ENCODE assay signal across 15 mouse cellular contexts in the genomic region with DNA sequence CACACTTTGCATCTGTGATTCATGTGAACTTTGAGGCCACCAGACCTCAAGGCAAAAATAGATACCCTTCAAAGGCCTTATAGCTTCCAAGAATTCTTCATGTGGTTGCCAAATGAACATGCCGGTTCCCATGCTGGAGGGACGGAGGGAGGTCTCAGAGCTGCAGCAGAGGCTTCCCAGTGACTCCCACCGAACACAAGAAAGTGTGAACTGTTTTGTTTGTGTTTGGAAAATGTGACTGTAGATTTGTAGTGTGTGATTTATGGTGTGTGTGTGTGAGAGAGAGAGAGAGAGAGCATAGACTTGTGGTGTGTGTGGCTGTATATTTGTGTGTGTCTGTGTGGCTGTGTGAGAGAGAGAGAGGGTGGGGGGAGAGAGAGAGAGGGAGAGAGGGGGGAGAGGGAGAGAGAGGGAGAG.
A peak's percentile ranks its signal among the peaks of the same experiment; 100 is the strongest.
DNase-seq lines count a peak whose midpoint lies in the region; ATAC-seq lines count a peak whose summit lies in the region.
"Had no signal": no experiment of that assay in that cellular context is flagged by ENCODE, and none has a peak within 500 bp of the region (broad histone marks: within the 10 kb centered on the region; RNA-seq: fewer than 3 reads in every experiment).

No protein-coding gene starts in this region.

- DNase-seq in Muller cell, postnatal 12 days (ENCODE audit: inconsistent ontology term), result peak; percentile 74
- DNase-seq in brain, adult 2 months (ENCODE audit: low read depth, low spot score), result peak; percentile 64
- no peak for DNase-seq in adrenal gland, adult 8-10 months
- DNase-seq in left cerebral cortex, postnatal 14 days (ENCODE audit: low spot score in 2 of 2), result no peak
- DNase-seq: cerebellum, postnatal 36 days; gastrocnemius, postnatal 10 days; liver, embryonic 13.5 days; retina, postnatal 1 day; thymus, adult 2 months had no signal

- H3K4me2 ChIP-seq in intestine, embryonic 15.5 days (replicated peaks), result no peak overlapping the region
- no peak overlapping the region for H3K4me2 ChIP-seq in intestine, embryonic 16.5 days (ENCODE audit: low read depth, low read length)
- H3K4me2 ChIP-seq in heart, embryonic 15.5 days, result no peak overlapping the region
- H3K4me2 ChIP-seq: hindbrain, embryonic 15.5 days; liver, embryonic 13.5 days had no signal

- H3K4me3 ChIP-seq in intestine, embryonic 15.5 days (replicated peaks), result no peak overlapping the region
- H3K4me3 ChIP-seq in intestine, embryonic 16.5 days (ENCODE audit: low read length), result no peak overlapping the region
- no peak overlapping the region for H3K4me3 ChIP-seq in heart, embryonic 15.5 days
- H3K4me3 ChIP-seq: hindbrain, embryonic 15.5 days; left cerebral cortex, adult 2 months; liver, embryonic 13.5 days; midbrain, embryonic 10.5 days had no signal

- no peak overlapping the region for H3K9ac ChIP-seq in intestine, embryonic 15.5 days
- H3K9ac ChIP-seq in intestine, embryonic 16.5 days (ENCODE audit: low read depth, low read length), result no peak overlapping the region
- H3K9ac ChIP-seq in heart, embryonic 15.5 days, result no peak overlapping the region
- H3K9ac ChIP-seq: hindbrain, embryonic 15.5 days; liver, embryonic 13.5 days had no signal

- no peaks in the 10 kb centered on the region for H3K9me3 ChIP-seq in intestine, embryonic 15.5 days
- H3K9me3 ChIP-seq in intestine, embryonic 16.5 days (ENCODE audit: control insufficient read depth, low read length), result no peaks in the 10 kb centered on the region
- no peaks in the 10 kb centered on the region for H3K9me3 ChIP-seq in heart, embryonic 15.5 days (replicated peaks)
- H3K9me3 ChIP-seq: hindbrain, embryonic 15.5 days; liver, embryonic 13.5 days; midbrain, embryonic 10.5 days had no signal

- H3K36me3 ChIP-seq in intestine, embryonic 15.5 days, result no peaks in the 10 kb centered on the region
- H3K36me3 ChIP-seq in intestine, embryonic 16.5 days (ENCODE audit: control insufficient read depth, insufficient read depth, low read length), result no peaks in the 10 kb centered on the region
- no peaks in the 10 kb centered on the region for H3K36me3 ChIP-seq in heart, embryonic 15.5 days
- H3K36me3 ChIP-seq: hindbrain, embryonic 15.5 days; liver, embryonic 13.5 days; midbrain, embryonic 10.5 days had no signal

- no peaks in the 10 kb centered on the region for H3K27me3 ChIP-seq in intestine, embryonic 15.5 days (replicated peaks)
- H3K27me3 ChIP-seq in intestine, embryonic 16.5 days (replicated peaks; ENCODE audit: control insufficient read depth, insufficient read depth, low read length), result no peaks in the 10 kb centered on the region
- H3K27me3 ChIP-seq in heart, embryonic 15.5 days, result no peaks in the 10 kb centered on the region
- H3K27me3 ChIP-seq: hindbrain, embryonic 15.5 days; liver, embryonic 13.5 days had no signal

- H3K4me1 ChIP-seq in intestine, embryonic 15.5 days (replicated peaks), result no peaks in the 10 kb centered on the region
- H3K4me1 ChIP-seq in intestine, embryonic 16.5 days (ENCODE audit: control insufficient read depth, insufficient read depth, low read length), result no peaks in the 10 kb centered on the region
- H3K4me1 ChIP-seq in heart, embryonic 15.5 days (replicated peaks), result peaks cover 21% of the 10 kb centered on the region
- H3K4me1 ChIP-seq: hindbrain, embryonic 15.5 days; liver, embryonic 13.5 days had no signal

- 46% methylated on average over 3 of the region's 3 CpGs for WGBS in intestine, embryonic 15.5 days
- WGBS in intestine, embryonic 16.5 days, result 28% methylated on average over 3 of the region's 3 CpGs
- WGBS in heart, embryonic 15.5 days, result 18% methylated on average over 3 of the region's 3 CpGs

- ATAC-seq in intestine, embryonic 15.5 days, result 0 out of 2 replicates have a peak, but pooled peaks have one; percentile 31
- no peak for ATAC-seq in intestine, embryonic 16.5 days
- peak; percentile 61 for ATAC-seq in heart, embryonic 15.5 days (replicated peaks; ENCODE audit: insufficient number of reproducible peaks, insufficient read depth, low FRiP score, low read depth)

- no peak overlapping the region for H3K27ac ChIP-seq in intestine, embryonic 15.5 days
- no peak overlapping the region for H3K27ac ChIP-seq in intestine, embryonic 16.5 days (ENCODE audit: low read length)
- H3K27ac ChIP-seq in heart, embryonic 15.5 days, result peak overlapping the region; percentile 69
- H3K27ac ChIP-seq: hindbrain, embryonic 15.5 days; left cerebral cortex, adult 2 months; liver, embryonic 13.5 days; midbrain, embryonic 10.5 days had no signal

- intact Hi-C loops in left cerebral cortex, postnatal 14 days (cut with DNase I), result no loop called here

Comparison
In these comparisons a context has a peak if more than half of its experiments do, and no peak if none do; other contexts are left out.
1. DNase-seq: peak in Muller cell, postnatal 12 days (single experiment) and brain, adult 2 months (single experiment); none in adrenal gland, adult 8-10 months (single experiment) and left cerebral cortex, postnatal 14 days (0 of 2).